Mouse (Mus musculus): ENCODE measurements around the gene Ccdc130. TPM values are rescaled to one million over a fixed set of nuclear protein-coding genes. Genes with fewer than 3 reads are reported as not detected.

The Ccdc130 gene
- total RNA-seq, 1 experiment from 2014 or later = 24.8 TPM

Small RNA genes within 50 kb of the gene (microRNA-seq; reads per million reads assigned to microRNA genes)
- gene Mir23a = 41,262 to 43,518 reads per million in 2 experiments
- gene Mir24-2 = 0 reads per million in 2 experiments
- gene Mir27a = 1,237 to 1,361 reads per million in 2 experiments
- 0 reads per million in 2 experiments for gene Mir3074-2

Other genes with a start within 250 kb of the Ccdc130 start
- 0.76 and 1.4 TPM in 2 replicates for gene Palm3, start 248.9 kb downstream of the Ccdc130 start, total RNA-seq (2021)
- 2.5 and 3.6 TPM in 2 replicates for gene Il27ra, start 227.8 kb downstream of the Ccdc130 start, total RNA-seq (2021)
- not detected in 2 replicates for gene Rln3, start 225.4 kb downstream of the Ccdc130 start, total RNA-seq (2021)
- 2.8 and 3.5 TPM in 2 replicates for gene Gm10643, start 205.2 kb downstream of the Ccdc130 start, total RNA-seq (2021)
- gene Rfx1, start 203.5 kb downstream of the Ccdc130 start, total RNA-seq (2021) = 23.1 and 26.1 TPM in 2 replicates
- 21.2 and 24.5 TPM in 2 replicates for gene Dcaf15, start 165.6 kb downstream of the Ccdc130 start, total RNA-seq (2021)
- 0.62 and 1.0 TPM in 2 replicates for gene Podnl1, start 144.4 kb downstream of the Ccdc130 start, total RNA-seq (2021)
- 31.4 and 34.9 TPM in 2 replicates for gene Cc2d1a, start 122.4 kb downstream of the Ccdc130 start, total RNA-seq (2021)
- 0.73 and 1.4 TPM in 2 replicates for gene 4930432K21Rik, start 122.4 kb downstream of the Ccdc130 start, total RNA-seq (2021)
- gene Nanos3, start 85.2 kb downstream of the Ccdc130 start, total RNA-seq (2021) = 1.3 TPM in 1 of 2 replicates, not detected in the other
- 41.3 and 44.1 TPM in 2 replicates for gene Zswim4, start 33.3 kb downstream of the Ccdc130 start, total RNA-seq (2021)
- 261 and 266 TPM in 2 replicates for gene D8Ertd738e, start 20.7 kb downstream of the Ccdc130 start, total RNA-seq (2021)
- gene Mri1, start 13.1 kb downstream of the Ccdc130 start, total RNA-seq (2021) = 31.3 and 45.3 TPM in 2 replicates
- gene Cacna1a, start 118.1 kb upstream of the Ccdc130 start, total RNA-seq (2021) = 4.9 and 8.0 TPM in 2 replicates